Mouse (Mus musculus): ENCODE measurements at regions not wholly inside any gene's neighbourhood (a gene's known extent, or its start where the extent isn't known, plus 50 kb on each side); places are given as distances from the start of the nearest gene placed in this dataset.

DNA sequence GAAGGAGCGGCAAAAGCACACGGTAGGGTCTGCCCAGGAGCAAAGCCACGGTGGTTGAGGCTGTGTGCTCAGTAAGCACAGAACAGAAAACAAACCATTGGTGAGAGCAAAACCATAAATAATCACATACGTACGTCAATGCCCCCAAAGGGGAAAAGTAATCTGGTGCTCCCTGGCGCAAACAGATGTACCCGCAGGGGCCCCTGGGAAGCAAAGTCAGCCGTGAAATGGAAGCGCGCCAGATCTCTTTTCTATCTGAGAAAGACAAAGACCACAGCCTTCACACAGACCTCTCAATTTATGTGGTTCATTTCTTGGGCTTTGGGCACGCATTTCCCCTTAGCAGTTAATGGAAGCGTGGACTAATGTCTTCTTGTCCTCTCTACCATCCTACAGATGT is 183.2 kb downstream of the Usp46 start:
- H3K4me2 ChIP-seq, result no peak overlapping the region
- H3K27me3 ChIP-seq, result no peaks in the 10 kb centered on the region
- no peaks in the 10 kb centered on the region for H3K36me3 ChIP-seq
- no peak overlapping the region for H3K4me3 ChIP-seq
- ATAC-seq (ENCODE audit: borderline replicate concordance, extremely low read depth, low FRiP score, low TSS enrichment), result no peak
- no peaks in the 10 kb centered on the region for H3K9me3 ChIP-seq
- no peak overlapping the region for H3K27ac ChIP-seq
- peaks cover 6% of the 10 kb centered on the region for H3K4me1 ChIP-seq
- 72% methylated on average over 12 of the region's 12 CpGs for WGBS
- H3K9ac ChIP-seq, result no peak overlapping the region

DNA sequence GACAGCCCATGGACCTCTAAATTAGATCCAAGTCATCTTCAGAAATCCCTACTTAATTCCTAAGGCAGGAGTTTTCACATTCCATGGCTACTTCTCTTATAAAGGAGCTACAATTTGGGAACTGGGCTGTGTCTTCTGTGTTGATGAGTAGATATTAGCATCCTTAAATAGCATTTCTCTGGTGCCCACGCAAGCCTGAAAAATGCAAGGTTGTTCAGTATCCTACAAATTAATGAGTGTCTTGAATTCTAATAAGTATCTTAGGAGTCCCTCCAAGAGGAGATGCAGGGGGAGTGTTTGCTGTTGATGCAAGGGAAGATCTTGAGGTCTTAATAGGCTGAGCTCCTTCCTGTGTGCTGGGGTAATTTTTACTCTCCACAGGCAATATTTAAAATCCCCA is 182.5 kb downstream of the Usp46 start:
- Histone ChIP-seq H3K9me3 (no peaks in the 10 kb centered on the region), H3K27me3 (no peaks in the 10 kb centered on the region), H3K4me2 (no peak overlapping the region), H3K36me3 (no peaks in the 10 kb centered on the region), H3K9ac (no peak overlapping the region), H3K27ac (no peak overlapping the region), H3K4me3 (no peak overlapping the region), H3K4me1 (peaks cover 6% of the 10 kb centered on the region)
- ATAC-seq (ENCODE audit: borderline replicate concordance, extremely low read depth, low FRiP score, low TSS enrichment), result no peak
- WGBS, result 94% methylated on average over 1 of the region's 1 CpGs

DNA sequence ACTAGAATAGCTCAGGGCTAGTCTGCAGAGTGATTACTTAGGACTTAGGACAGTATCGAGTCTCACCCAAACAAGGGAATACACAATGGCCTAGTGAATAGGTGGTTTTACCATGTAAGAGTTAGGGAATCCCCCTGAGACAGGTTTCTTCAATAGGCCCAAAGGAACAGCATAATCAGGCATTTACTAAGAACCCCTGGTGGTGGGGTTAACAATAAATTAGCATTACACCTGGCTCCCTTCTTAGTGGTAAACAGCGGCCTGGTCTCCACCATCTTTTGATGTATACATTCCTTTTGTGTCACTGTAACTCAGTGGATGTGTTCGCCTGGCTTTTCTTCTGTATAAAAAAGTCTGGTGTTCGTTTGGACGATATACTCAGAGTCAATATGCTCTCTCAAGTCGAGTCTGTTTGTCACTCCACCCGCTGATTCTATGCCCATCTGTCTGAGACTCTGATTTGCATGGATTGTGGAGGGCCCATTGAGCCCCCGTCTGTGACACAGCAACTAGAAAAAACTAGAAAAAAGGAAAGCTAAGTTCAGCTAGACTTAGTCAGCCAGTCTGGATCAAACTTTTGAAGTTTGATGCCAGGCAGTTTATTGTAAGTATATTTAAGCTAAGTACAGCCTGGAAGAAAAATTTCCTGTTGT is 180.8 kb downstream of the Usp46 start:
- no peak for ATAC-seq (ENCODE audit: borderline replicate concordance, extremely low read depth, low FRiP score, low TSS enrichment)
- WGBS, result 86% methylated on average over 8 of the region's 8 CpGs
- Histone ChIP-seq H3K27ac (no peak overlapping the region), H3K9ac (no peak overlapping the region), H3K9me3 (no peaks in the 10 kb centered on the region), H3K4me3 (no peak overlapping the region), H3K4me2 (no peak overlapping the region), H3K36me3 (no peaks in the 10 kb centered on the region), H3K27me3 (no peaks in the 10 kb centered on the region), H3K4me1 (0 out of 2 replicates have a peak, but pooled peaks cover 7% of the 10 kb centered on the region)

DNA sequence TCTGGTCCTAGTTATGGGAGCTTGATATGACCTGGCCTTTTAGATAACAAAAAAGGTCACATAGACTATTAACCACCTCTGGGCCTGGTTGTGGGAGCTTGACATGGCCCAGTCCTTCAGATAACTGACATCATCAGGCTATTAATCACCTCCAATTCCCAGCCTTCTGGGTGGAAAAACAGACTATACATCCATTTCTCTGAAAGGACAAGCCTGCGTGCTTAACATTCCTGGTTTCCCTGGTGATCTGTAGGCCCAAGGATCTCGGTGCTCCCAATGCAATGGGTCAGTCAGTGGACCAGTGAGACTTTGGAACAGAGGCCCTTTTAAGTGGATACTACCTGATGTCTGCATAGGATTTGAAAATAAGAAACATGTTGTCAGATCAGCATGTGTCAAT is 179.8 kb downstream of the Usp46 start:
- H3K27me3 ChIP-seq, result no peaks in the 10 kb centered on the region
- 58% methylated on average over 2 of the region's 2 CpGs for WGBS

DNA sequence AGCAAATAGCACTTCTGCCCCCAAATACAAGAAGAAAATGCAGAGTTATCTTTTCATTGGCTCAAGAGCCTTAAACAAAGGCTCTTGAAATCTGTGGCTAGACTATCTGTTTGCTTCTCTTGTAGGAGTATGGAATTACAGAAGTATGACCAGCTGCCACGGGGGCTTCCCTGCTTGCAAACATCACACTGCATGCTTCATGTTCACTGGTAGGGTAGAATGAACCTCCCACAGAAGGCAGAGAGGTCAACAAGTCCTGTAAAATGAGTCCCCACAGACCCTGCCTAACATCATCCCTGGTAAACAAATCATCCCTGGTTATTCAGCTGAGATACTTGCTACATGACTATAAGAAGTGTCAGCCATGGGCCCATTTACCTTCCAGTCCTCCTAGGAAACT is 178.9 kb downstream of the Usp46 start:
- Histone ChIP-seq H3K4me3 (no peak overlapping the region), H3K27ac (no peak overlapping the region)
- ATAC-seq (ENCODE audit: borderline replicate concordance, extremely low read depth, low FRiP score, low TSS enrichment), result no peak

More for the DNA sequence above, 179.8 kb downstream of the Usp46 start:
- no peak overlapping the region for H3K4me3 ChIP-seq
- no peak overlapping the region for H3K9ac ChIP-seq
- ATAC-seq (ENCODE audit: borderline replicate concordance, extremely low read depth, low FRiP score, low TSS enrichment), result no peak
- H3K4me2 ChIP-seq, result no peak overlapping the region
- no peaks in the 10 kb centered on the region for H3K36me3 ChIP-seq
- H3K4me1 ChIP-seq, result 0 out of 2 replicates have a peak, but pooled peaks cover 7% of the 10 kb centered on the region
- no peak overlapping the region for H3K27ac ChIP-seq
- H3K9me3 ChIP-seq, result no peaks in the 10 kb centered on the region

DNA sequence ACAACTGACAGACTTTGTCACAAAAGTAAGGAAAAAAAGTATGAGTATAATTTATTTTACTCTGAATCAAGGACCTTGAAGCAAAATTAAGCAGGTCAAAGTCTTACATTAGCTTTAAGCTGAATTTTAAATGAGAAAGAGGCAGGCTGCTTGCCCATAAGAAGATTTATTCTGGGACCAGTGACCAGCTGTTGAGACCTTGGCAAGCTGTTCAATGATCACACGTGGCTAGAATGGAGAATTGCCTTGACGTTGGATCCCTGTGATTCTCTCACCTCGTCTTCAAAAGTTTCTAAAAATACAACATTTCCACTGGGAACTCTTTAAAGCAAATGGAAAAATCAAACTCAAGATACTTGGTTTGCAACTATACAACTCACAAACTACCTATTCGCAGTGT is 177.3 kb downstream of the Usp46 start:
- no peak for ATAC-seq (ENCODE audit: borderline replicate concordance, extremely low read depth, low FRiP score, low TSS enrichment)
- 57% methylated on average over 4 of the region's 4 CpGs for WGBS
- Histone ChIP-seq H3K36me3 (no peaks in the 10 kb centered on the region), H3K4me2 (no peak overlapping the region), H3K4me3 (no peak overlapping the region), H3K27ac (no peak overlapping the region), H3K27me3 (no peaks in the 10 kb centered on the region), H3K9ac (no peak overlapping the region), H3K4me1 (0 out of 2 replicates have a peak, but pooled peaks cover 7% of the 10 kb centered on the region), H3K9me3 (no peaks in the 10 kb centered on the region; the same call in 1 of the 2 replicates)

More for the DNA sequence above, 178.9 kb downstream of the Usp46 start:
- 21% methylated on average over 1 of the region's 1 CpGs for WGBS
- Histone ChIP-seq H3K9ac (no peak overlapping the region), H3K9me3 (no peaks in the 10 kb centered on the region), H3K36me3 (no peaks in the 10 kb centered on the region), H3K4me1 (0 out of 2 replicates have a peak, but pooled peaks cover 7% of the 10 kb centered on the region), H3K27me3 (no peaks in the 10 kb centered on the region), H3K4me2 (no peak overlapping the region)

DNA sequence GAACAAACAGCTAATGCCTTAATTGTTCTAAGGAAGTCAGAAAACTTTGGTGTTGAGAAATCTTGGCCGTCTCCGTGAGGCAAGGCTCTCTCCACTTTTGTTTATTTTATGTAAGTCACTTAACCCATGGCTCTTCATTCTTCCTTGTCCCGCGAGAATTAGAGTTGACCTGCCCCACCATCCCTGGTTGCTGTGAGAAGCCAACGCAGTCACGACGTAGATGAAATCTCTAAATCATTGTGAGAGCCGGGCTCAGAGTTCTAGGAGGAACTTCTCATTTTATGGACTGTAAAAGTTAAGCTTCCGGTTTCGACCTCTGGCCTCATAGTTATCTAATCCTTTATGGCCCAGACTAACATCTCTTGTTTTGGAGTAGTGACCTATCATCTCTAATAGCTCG is 176.6 kb downstream of the Usp46 start:
- H3K27ac ChIP-seq, result no peak overlapping the region
- 0 out of 2 replicates have a peak, but pooled peaks cover 7% of the 10 kb centered on the region for H3K4me1 ChIP-seq
- no peak for ATAC-seq (ENCODE audit: borderline replicate concordance, extremely low read depth, low FRiP score, low TSS enrichment)
- H3K36me3 ChIP-seq, result no peaks in the 10 kb centered on the region
- H3K4me3 ChIP-seq, result no peak overlapping the region
- no peaks in the 10 kb centered on the region for H3K27me3 ChIP-seq
- WGBS, result 43% methylated on average over 11 of the region's 11 CpGs
- no peak overlapping the region for H3K4me2 ChIP-seq
- no peak overlapping the region for H3K9ac ChIP-seq
- no peaks in the 10 kb centered on the region; the same call in 1 of the 2 replicates for H3K9me3 ChIP-seq

DNA sequence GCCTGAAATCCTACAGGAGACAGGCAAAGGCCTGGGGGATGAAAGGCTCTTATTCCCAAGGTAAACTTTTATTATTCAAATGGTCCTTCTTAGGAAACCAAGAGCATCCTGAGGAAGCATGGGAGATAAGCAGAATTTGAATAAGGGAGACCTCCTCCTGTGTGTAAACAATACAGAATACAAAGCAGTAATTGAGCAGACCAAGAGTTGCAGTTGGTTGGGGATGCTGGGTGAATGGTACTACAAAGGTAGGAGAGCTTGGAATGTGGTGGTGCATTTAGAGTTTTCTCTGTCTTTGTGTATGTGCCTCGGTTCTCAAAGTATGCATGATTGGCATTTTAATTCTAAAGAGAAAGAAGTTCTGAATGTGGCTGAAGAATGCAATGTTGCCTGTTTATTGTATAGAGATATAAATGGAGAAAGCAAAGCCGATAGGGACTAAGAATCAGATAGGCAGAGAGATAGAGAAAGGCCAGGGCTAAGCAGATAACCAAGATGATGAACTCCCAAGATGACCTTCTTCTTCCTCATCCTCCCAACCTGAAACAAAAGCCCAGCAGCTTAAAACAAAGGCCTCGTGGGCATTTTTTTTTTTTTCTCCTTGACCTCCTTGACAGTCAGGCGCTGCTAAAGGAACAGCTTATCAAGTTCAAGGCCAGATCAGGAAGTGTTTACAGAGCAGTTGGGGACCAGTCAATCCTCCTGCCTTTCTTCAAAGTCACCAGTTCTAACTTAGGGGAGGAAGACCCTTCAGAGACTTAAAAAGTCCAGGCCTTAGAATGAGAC is 175.6 kb downstream of the Usp46 start:
- no peaks in the 10 kb centered on the region for H3K36me3 ChIP-seq
- no peak for ATAC-seq (ENCODE audit: borderline replicate concordance, extremely low read depth, low FRiP score, low TSS enrichment)
- no peaks in the 10 kb centered on the region; the same call in 1 of the 2 replicates for H3K9me3 ChIP-seq
- H3K4me2 ChIP-seq, result no peak overlapping the region
- H3K4me3 ChIP-seq, result no peak overlapping the region
- no peak overlapping the region for H3K9ac ChIP-seq
- 52% methylated on average over 4 of the region's 4 CpGs for WGBS
- no peak overlapping the region for H3K27ac ChIP-seq
- 0 out of 2 replicates have a peak, but pooled peaks cover 7% of the 10 kb centered on the region for H3K4me1 ChIP-seq
- no peaks in the 10 kb centered on the region for H3K27me3 ChIP-seq

DNA sequence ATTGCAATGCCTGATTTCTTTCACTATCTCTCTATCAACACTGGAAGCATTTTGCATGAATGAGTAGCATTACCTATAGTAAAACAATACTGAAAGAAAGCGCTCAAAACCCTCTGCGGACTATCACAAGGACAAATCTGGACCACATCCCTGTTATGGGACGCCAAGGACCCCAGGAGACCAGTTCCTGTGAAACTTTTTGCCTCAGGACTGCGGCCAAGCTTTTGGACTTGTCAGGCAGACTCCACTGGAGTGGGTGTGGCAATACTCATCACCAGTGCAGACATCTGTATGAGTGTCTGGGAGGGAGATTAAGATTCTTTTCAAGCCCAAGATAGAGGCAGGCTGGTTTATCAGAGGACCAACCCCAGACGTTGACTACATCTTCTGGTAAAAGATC is 173.0 kb downstream of the Usp46 start:
- Histone ChIP-seq H3K4me2 (no peak overlapping the region), H3K36me3 (no peaks in the 10 kb centered on the region), H3K4me3 (no peak overlapping the region), H3K9me3 (no peaks in the 10 kb centered on the region; the same call in 1 of the 2 replicates), H3K4me1 (peaks cover 10% of the 10 kb centered on the region; the same call in 1 of the 2 replicates), H3K9ac (no peak overlapping the region), H3K27me3 (no peaks in the 10 kb centered on the region), H3K27ac (no peak overlapping the region)
- no peak for ATAC-seq (ENCODE audit: borderline replicate concordance, extremely low read depth, low FRiP score, low TSS enrichment)
- WGBS, result 93% methylated on average over 5 of the region's 5 CpGs

DNA sequence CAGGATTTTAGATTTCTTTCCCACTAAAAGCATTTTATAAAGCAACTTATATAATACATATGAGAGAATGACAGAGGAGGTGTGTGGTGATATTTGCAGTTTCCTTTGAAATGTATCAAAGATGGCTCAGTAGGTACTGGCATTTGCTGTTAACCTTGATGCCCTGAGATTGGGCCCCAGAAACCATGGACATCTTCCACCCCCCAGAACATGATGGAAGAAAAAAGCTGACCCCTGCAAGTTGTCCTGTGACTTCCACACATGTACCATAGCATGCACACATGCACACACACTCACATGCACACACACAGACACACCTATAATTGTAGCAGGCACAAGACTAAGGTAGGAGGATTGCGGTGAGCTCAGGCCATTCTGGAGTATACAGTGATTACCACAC is 171.4 kb downstream of the Usp46 start:
- no peak overlapping the region for H3K27ac ChIP-seq
- no peaks in the 10 kb centered on the region for H3K27me3 ChIP-seq
- no peak overlapping the region for H3K4me3 ChIP-seq
- no peak for ATAC-seq (ENCODE audit: borderline replicate concordance, extremely low read depth, low FRiP score, low TSS enrichment)
- 93% methylated on average over 1 of the region's 1 CpGs for WGBS
- H3K36me3 ChIP-seq, result no peaks in the 10 kb centered on the region
- H3K9ac ChIP-seq, result no peak overlapping the region
- peaks cover 3% of the 10 kb centered on the region; the same call in 1 of the 2 replicates for H3K4me1 ChIP-seq
- H3K4me2 ChIP-seq, result no peak overlapping the region
- H3K9me3 ChIP-seq, result no peaks in the 10 kb centered on the region; the same call in 1 of the 2 replicates

DNA sequence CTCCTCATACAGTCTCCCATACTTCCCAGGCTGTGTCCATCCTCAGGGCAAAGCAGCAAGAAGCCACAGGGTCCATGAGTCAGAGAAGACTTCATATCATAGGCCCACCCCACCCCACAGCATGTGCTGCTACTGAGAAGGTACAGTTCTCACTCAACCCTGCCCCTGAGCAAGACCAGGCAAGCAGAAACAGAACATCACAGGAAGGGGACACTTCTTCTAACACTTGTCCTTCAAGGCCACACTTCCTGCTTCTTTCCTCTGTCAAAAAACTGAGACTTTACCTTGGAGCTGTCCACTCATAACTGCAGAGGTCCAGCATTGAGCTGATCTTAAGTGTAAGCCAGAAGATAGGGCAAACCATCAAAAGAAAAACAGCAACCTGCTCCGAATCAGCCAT is 166.6 kb downstream of the Usp46 start:
- H3K27ac ChIP-seq, result no peak overlapping the region
- ATAC-seq (ENCODE audit: borderline replicate concordance, extremely low read depth, low FRiP score, low TSS enrichment), result no peak
- no peaks in the 10 kb centered on the region for H3K36me3 ChIP-seq
- no peak overlapping the region for H3K4me2 ChIP-seq
- H3K4me1 ChIP-seq, result peaks cover 10% of the 10 kb centered on the region
- no peak overlapping the region for H3K9ac ChIP-seq
- no peak overlapping the region for H3K4me3 ChIP-seq
- 86% methylated on average over 1 of the region's 1 CpGs for WGBS
- H3K9me3 ChIP-seq, result no peaks in the 10 kb centered on the region
- no peaks in the 10 kb centered on the region for H3K27me3 ChIP-seq

Measured in lung, embryonic 15.5 days (tissue).